Mouse (Mus musculus): ENCODE data around the gene Map1b. TPM values are rescaled to one million over a fixed set of nuclear protein-coding genes. Genes with fewer than 3 reads are reported as not detected.

Gene Map1b
- polyA plus RNA-seq, 1 experiment from 2014 or later, result 172 TPM

GRCm38 (mm10) chr13:99397228-99397627 lies 119.1 kb downstream of the Map1b start:
- H3K4me2 ChIP-seq (replicated peaks), result no peak overlapping the region

GRCm38 (mm10) chr13:99395531-99395930 lies 120.8 kb downstream of the Map1b start:
- no peaks in the 10 kb centered on the region for H3K36me3 ChIP-seq
- H3K4me2 ChIP-seq (replicated peaks), result no peak overlapping the region
- H3K4me3 ChIP-seq (replicated peaks), result no peak overlapping the region
- no peaks in the 10 kb centered on the region for H3K27me3 ChIP-seq
- H3K27ac ChIP-seq (replicated peaks), result peak overlapping the region; percentile 48; the same call in 1 of the 2 replicates
- H3K9ac ChIP-seq, result no peak overlapping the region
- no peak for ATAC-seq (ENCODE audit: insufficient number of reproducible peaks, low FRiP score, low TSS enrichment, low read depth)
- H3K9me3 ChIP-seq (replicated peaks), result no peaks in the 10 kb centered on the region
- H3K4me1 ChIP-seq, result peaks cover 35% of the 10 kb centered on the region
- 50% methylated on average over 12 of the region's 12 CpGs for WGBS

More at GRCm38 (mm10) chr13:99397228-99397627, 119.1 kb downstream of the Map1b start:
- Histone ChIP-seq H3K27ac (replicated peaks) (no peak overlapping the region), H3K36me3 (0 out of 2 replicates have a peak, but pooled peaks cover 3% of the 10 kb centered on the region), H3K9ac (no peak overlapping the region), H3K27me3 (no peaks in the 10 kb centered on the region), H3K4me3 (replicated peaks) (no peak overlapping the region), H3K4me1 (peaks cover 33% of the 10 kb centered on the region), H3K9me3 (replicated peaks) (no peaks in the 10 kb centered on the region)
- ATAC-seq (ENCODE audit: insufficient number of reproducible peaks, low FRiP score, low TSS enrichment, low read depth), result no peak
- WGBS, result 68% methylated on average over 7 of the region's 7 CpGs

- no peak for ATAC-seq (ENCODE audit: insufficient number of reproducible peaks, low FRiP score, low TSS enrichment, low read depth)
- H3K4me3 ChIP-seq (replicated peaks), result no peak overlapping the region
- H3K9me3 ChIP-seq (replicated peaks), result no peaks in the 10 kb centered on the region
- H3K27ac ChIP-seq (replicated peaks), result no peak overlapping the region
- 0 out of 2 replicates have a peak, but pooled peaks cover 3% of the 10 kb centered on the region for H3K36me3 ChIP-seq
- 44% methylated on average over 3 of the region's 3 CpGs for WGBS
- no peak overlapping the region for H3K4me2 ChIP-seq (replicated peaks)
- no peaks in the 10 kb centered on the region for H3K27me3 ChIP-seq
- peaks cover 35% of the 10 kb centered on the region for H3K4me1 ChIP-seq
- H3K9ac ChIP-seq, result no peak overlapping the region
These were observed 121.6 kb downstream of the Map1b start for GRCm38 (mm10) chr13:99394694-99395093.

GRCm38 (mm10) chr13:99393128-99393527 lies 123.2 kb downstream of the Map1b start:
- peaks cover 23% of the 10 kb centered on the region for H3K4me1 ChIP-seq
- no peaks in the 10 kb centered on the region for H3K27me3 ChIP-seq
- H3K9ac ChIP-seq, result no peak overlapping the region
- no peaks in the 10 kb centered on the region for H3K9me3 ChIP-seq (replicated peaks)
- no peak for ATAC-seq (ENCODE audit: insufficient number of reproducible peaks, low FRiP score, low TSS enrichment, low read depth)
- H3K36me3 ChIP-seq, result 0 out of 2 replicates have a peak, but pooled peaks cover 3% of the 10 kb centered on the region
- H3K4me3 ChIP-seq (replicated peaks), result no peak overlapping the region
- WGBS, result 70% methylated on average over 3 of the region's 3 CpGs
- H3K4me2 ChIP-seq (replicated peaks), result no peak overlapping the region
- H3K27ac ChIP-seq (replicated peaks), result no peak overlapping the region

- Histone ChIP-seq H3K27me3 (no peaks in the 10 kb centered on the region), H3K9me3 (replicated peaks) (no peaks in the 10 kb centered on the region), H3K4me1 (peaks cover 15% of the 10 kb centered on the region), H3K4me2 (replicated peaks) (no peak overlapping the region), H3K27ac (replicated peaks) (no peak overlapping the region), H3K36me3 (0 out of 2 replicates have a peak, but pooled peaks cover 3% of the 10 kb centered on the region), H3K9ac (no peak overlapping the region), H3K4me3 (replicated peaks) (no peak overlapping the region)
- WGBS, result 54% methylated on average over 3 of the region's 3 CpGs
- ATAC-seq (ENCODE audit: insufficient number of reproducible peaks, low FRiP score, low TSS enrichment, low read depth), result no peak
These were observed 124.9 kb downstream of the Map1b start for GRCm38 (mm10) chr13:99391417-99391816.

GRCm38 (mm10) chr13:99387901-99388811 lies 128.2 kb downstream of the Map1b start:
- H3K27ac ChIP-seq (replicated peaks), result no peak overlapping the region
- ATAC-seq (ENCODE audit: insufficient number of reproducible peaks, low FRiP score, low TSS enrichment, low read depth), result no peak
- WGBS, result 64% methylated on average over 7 of the region's 7 CpGs

GRCm38 (mm10) chr13:99386341-99386740 lies 130.0 kb downstream of the Map1b start:
- Histone ChIP-seq H3K4me1 (peaks cover 2% of the 10 kb centered on the region; the same call in 1 of the 2 replicates), H3K4me3 (replicated peaks) (no peak overlapping the region), H3K9ac (no peak overlapping the region), H3K4me2 (replicated peaks) (no peak overlapping the region), H3K36me3 (0 out of 2 replicates have a peak, but pooled peaks cover 3% of the 10 kb centered on the region), H3K27ac (replicated peaks) (no peak overlapping the region), H3K27me3 (no peaks in the 10 kb centered on the region), H3K9me3 (replicated peaks) (no peaks in the 10 kb centered on the region)
- ATAC-seq (ENCODE audit: insufficient number of reproducible peaks, low FRiP score, low TSS enrichment, low read depth), result no peak
- 76% methylated on average over 7 of the region's 7 CpGs for WGBS

More at GRCm38 (mm10) chr13:99387901-99388811, 128.2 kb downstream of the Map1b start:
- Histone ChIP-seq H3K9me3 (replicated peaks) (no peaks in the 10 kb centered on the region), H3K36me3 (0 out of 2 replicates have a peak, but pooled peaks cover 3% of the 10 kb centered on the region), H3K27me3 (no peaks in the 10 kb centered on the region), H3K4me2 (replicated peaks) (no peak overlapping the region), H3K4me3 (replicated peaks) (no peak overlapping the region), H3K9ac (no peak overlapping the region), H3K4me1 (peaks cover 5% of the 10 kb centered on the region; the same call in 1 of the 2 replicates)

GRCm38 (mm10) chr13:99385911-99386310 lies 130.4 kb downstream of the Map1b start:
- Histone ChIP-seq H3K36me3 (0 out of 2 replicates have a peak, but pooled peaks cover 3% of the 10 kb centered on the region), H3K9me3 (replicated peaks) (no peaks in the 10 kb centered on the region), H3K4me3 (replicated peaks) (no peak overlapping the region), H3K27ac (replicated peaks) (no peak overlapping the region), H3K27me3 (no peaks in the 10 kb centered on the region), H3K9ac (no peak overlapping the region), H3K4me2 (replicated peaks) (no peak overlapping the region), H3K4me1 (no peaks in the 10 kb centered on the region)
- ATAC-seq (ENCODE audit: insufficient number of reproducible peaks, low FRiP score, low TSS enrichment, low read depth), result no peak
- WGBS, result 79% methylated on average over 6 of the region's 6 CpGs

- Histone ChIP-seq H3K4me1 (no peaks in the 10 kb centered on the region), H3K9ac (no peak overlapping the region), H3K27ac (replicated peaks) (no peak overlapping the region), H3K4me3 (replicated peaks) (no peak overlapping the region), H3K27me3 (no peaks in the 10 kb centered on the region), H3K4me2 (replicated peaks) (no peak overlapping the region), H3K9me3 (replicated peaks) (no peaks in the 10 kb centered on the region), H3K36me3 (peaks cover 5% of the 10 kb centered on the region; the same call in 1 of the 2 replicates)
- no peak for ATAC-seq (ENCODE audit: insufficient number of reproducible peaks, low FRiP score, low TSS enrichment, low read depth)
- 70% methylated on average over 7 of the region's 7 CpGs for WGBS
These were observed 131.7 kb downstream of the Map1b start for GRCm38 (mm10) chr13:99384555-99385203.

- H3K9ac ChIP-seq, result no peak overlapping the region
- 52% methylated on average over 6 of the region's 6 CpGs for WGBS
- peaks cover 5% of the 10 kb centered on the region; the same call in 1 of the 2 replicates for H3K36me3 ChIP-seq
- H3K4me1 ChIP-seq, result no peaks in the 10 kb centered on the region
- no peak overlapping the region for H3K4me3 ChIP-seq (replicated peaks)
- no peak overlapping the region for H3K27ac ChIP-seq (replicated peaks)
- ATAC-seq (ENCODE audit: insufficient number of reproducible peaks, low FRiP score, low TSS enrichment, low read depth), result no peak
- no peak overlapping the region for H3K4me2 ChIP-seq (replicated peaks)
- H3K27me3 ChIP-seq, result no peaks in the 10 kb centered on the region
- no peaks in the 10 kb centered on the region for H3K9me3 ChIP-seq (replicated peaks)
These were observed 134.0 kb downstream of the Map1b start for GRCm38 (mm10) chr13:99382373-99382772.

- Histone ChIP-seq H3K4me2 (replicated peaks) (no peak overlapping the region), H3K36me3 (peaks cover 5% of the 10 kb centered on the region; the same call in 1 of the 2 replicates), H3K4me3 (replicated peaks) (no peak overlapping the region), H3K27me3 (no peaks in the 10 kb centered on the region), H3K27ac (replicated peaks) (no peak overlapping the region), H3K9ac (no peak overlapping the region), H3K9me3 (replicated peaks) (no peaks in the 10 kb centered on the region), H3K4me1 (0 out of 2 replicates have a peak, but pooled peaks cover 6% of the 10 kb centered on the region)
- WGBS, result 82% methylated on average over 1 of the region's 1 CpGs
- no peak for ATAC-seq (ENCODE audit: insufficient number of reproducible peaks, low FRiP score, low TSS enrichment, low read depth)
These were observed 138.1 kb downstream of the Map1b start for GRCm38 (mm10) chr13:99378223-99378622.
